Comparison of ENCODE assay signal across 12 mouse cellular contexts in genomic region chr16:14112742-14113141, GRCm38 (mm10).
"Had no signal": no experiment of that assay in that cellular context is flagged by ENCODE, and none has a peak within 500 bp of the region (broad histone marks: within the 10 kb centered on the region; RNA-seq: fewer than 3 reads in every experiment).

No protein-coding gene starts in this region.

- DNase-seq: kidney, adult 8-10 months; kidney, postnatal 25 days; liver; lung, embryonic 14.5 days; lung, postnatal 10 days; right cerebral cortex, postnatal 14 days; thymus, postnatal 14 days had no signal

- H3K4me1 ChIP-seq: limb, embryonic 12.5 days; liver, embryonic 15.5 days; midbrain, embryonic 13.5 days had no signal

- H3K9ac ChIP-seq: limb, embryonic 12.5 days; liver, embryonic 15.5 days; lung, embryonic 14.5 days; midbrain, embryonic 13.5 days had no signal

- ATAC-seq: intestine, embryonic 16.5 days; midbrain, embryonic 13.5 days had no signal

- H3K4me2 ChIP-seq: limb, embryonic 12.5 days; liver, embryonic 15.5 days; lung, embryonic 14.5 days; midbrain, embryonic 13.5 days had no signal

- H3K4me3 ChIP-seq: limb, embryonic 12.5 days; liver, embryonic 15.5 days; midbrain, embryonic 13.5 days had no signal

- H3K27me3 ChIP-seq: limb, embryonic 12.5 days; liver, embryonic 15.5 days; midbrain, embryonic 13.5 days had no signal

- H3K27ac ChIP-seq: limb, embryonic 12.5 days; liver, embryonic 15.5 days; midbrain, embryonic 13.5 days; stomach, postnatal 0 days had no signal

- H3K9me3 ChIP-seq: limb, embryonic 12.5 days; liver, embryonic 15.5 days; midbrain, embryonic 13.5 days had no signal
